Mouse (Mus musculus) gastrocnemius, postnatal 14 days (tissue): ENCODE data around the gene Aaed1. TPM values are rescaled to one million over a fixed set of nuclear protein-coding genes. Genes with fewer than 3 reads are reported as not detected.

ENCODE experiments used
- DNase-seq: peaks from one replicate; pipeline ENCODE4 v3.0.0; 2021; ENCODE audit warnings: mixed read lengths
- intact Hi-C: fragments of 180-260 bp; cut with DNase I; formaldehyde crosslinking; loops from one replicate; pipeline ENCODE4 v1.15.1; 2025; ENCODE audit warnings: low total_unique reads
- total RNA-seq, 2 experiments: library from RNA; stranded (reverse); gene quantifications; 2 replicates each; pipeline ENCODE4 v1.2.3; 2021

The Aaed1 gene
- total RNA-seq, 2 experiments from 2014 or later, result 27.8 to 31.9 TPM

- intact Hi-C loops, result no loop called here
- DNase-seq, result no peak
These were observed 86.8 kb downstream of the Aaed1 start for GRCm38 (mm10) chr13:64225738-64226137.

Other genes with a start within 250 kb of the Aaed1 start
- not detected for gene Hsd17b3, start 223.5 kb downstream of the Aaed1 start, total RNA-seq
- 1 to 10 TPM; 1.5 to 1.6 TPM for gene Slc35d2, start 183.3 kb downstream of the Aaed1 start, total RNA-seq
- gene Zfp367, start 159.5 kb downstream of the Aaed1 start, total RNA-seq, result 10 to 100 TPM; 10.9 to 12.9 TPM
- 10 to 100 TPM; 19.6 to 24.4 TPM for gene Habp4, start 150.9 kb downstream of the Aaed1 start, total RNA-seq
- gene Cdc14b, start 37.4 kb downstream of the Aaed1 start, total RNA-seq, result 1 to 10 TPM; 4.0 to 4.4 TPM
- gene Ctsl, start 58.2 kb upstream of the Aaed1 start, total RNA-seq, result 100 to 1,000 TPM; 132 to 141 TPM
- 1 to 10 TPM; 2.5 to 3.1 TPM for gene Cdk20, start 119.6 kb upstream of the Aaed1 start, total RNA-seq
- under 1 TPM in 1 of 2 experiments, not detected in 1; 0.20 TPM for gene Fam240b, start 185.1 kb upstream of the Aaed1 start, total RNA-seq